Mouse (Mus musculus): Measurements from ENCODE around the gene Jazf1.

Gene Jazf1

DNA sequence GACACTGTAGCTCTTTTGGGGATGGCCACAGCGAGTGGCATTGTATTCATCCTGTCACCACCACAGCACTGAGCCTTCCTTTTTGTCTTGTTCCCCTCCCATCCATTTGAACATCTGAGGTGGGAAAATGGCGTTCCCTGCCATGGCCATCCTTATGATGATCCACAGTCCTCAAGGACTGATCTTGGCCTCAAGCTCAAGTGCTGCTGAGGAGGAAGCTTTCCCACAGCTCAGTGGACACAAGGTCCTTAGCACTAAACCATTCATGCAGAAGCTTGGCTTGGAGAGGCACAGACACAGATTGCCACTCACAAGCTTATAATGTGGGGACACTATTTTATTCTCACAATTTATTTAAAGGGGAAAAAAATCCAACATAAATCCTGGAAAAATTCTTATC is 58.1 kb downstream of the Jazf1 start:
- DNase-seq (ENCODE audit: low spot score): no peak

- no peak for DNase-seq (ENCODE audit: low spot score)
Observed at GRCm38 (mm10) chr6:53006032-53006431, 62.4 kb downstream of the Jazf1 start.

DNA sequence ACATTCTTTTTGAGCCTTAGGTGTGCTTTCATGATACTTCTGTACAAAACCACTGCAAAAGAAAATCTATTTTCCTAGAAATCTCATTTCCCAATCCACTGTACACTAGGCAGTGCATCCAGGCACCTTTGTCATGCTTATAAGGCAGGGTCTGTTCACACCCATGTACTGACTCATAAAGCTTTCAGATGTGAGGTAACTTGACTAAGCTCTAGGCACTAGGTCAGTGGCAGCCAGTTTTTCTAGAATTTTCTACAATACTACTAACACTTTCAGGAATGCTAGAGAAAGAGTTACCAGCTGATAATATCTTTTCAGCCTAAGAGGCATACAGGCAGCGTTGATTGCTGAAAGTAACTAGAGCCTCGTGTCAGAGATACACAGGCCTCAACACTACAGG is 62.9 kb downstream of the Jazf1 start:
- no peak for DNase-seq (ENCODE audit: low spot score)

DNA sequence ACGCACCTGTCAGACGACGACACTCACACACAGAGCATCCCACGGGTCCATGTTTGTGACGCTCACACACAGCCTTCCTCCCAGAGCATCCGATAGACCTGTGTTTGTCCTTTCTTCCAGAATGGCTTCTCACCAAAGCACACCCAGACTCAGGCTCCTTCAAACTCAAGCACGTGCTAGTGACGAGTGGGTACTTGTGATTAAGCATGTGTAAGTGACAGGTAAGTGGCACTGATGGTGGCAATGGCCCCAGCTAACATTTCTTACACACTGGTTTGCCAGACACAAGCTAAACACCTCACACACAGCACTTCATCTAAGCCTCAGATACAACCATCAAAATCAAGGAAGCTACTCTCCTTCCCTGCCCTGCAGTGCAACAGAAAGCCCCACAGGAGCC is 77.6 kb downstream of the Jazf1 start:
- no peak for DNase-seq (ENCODE audit: low spot score)

DNA sequence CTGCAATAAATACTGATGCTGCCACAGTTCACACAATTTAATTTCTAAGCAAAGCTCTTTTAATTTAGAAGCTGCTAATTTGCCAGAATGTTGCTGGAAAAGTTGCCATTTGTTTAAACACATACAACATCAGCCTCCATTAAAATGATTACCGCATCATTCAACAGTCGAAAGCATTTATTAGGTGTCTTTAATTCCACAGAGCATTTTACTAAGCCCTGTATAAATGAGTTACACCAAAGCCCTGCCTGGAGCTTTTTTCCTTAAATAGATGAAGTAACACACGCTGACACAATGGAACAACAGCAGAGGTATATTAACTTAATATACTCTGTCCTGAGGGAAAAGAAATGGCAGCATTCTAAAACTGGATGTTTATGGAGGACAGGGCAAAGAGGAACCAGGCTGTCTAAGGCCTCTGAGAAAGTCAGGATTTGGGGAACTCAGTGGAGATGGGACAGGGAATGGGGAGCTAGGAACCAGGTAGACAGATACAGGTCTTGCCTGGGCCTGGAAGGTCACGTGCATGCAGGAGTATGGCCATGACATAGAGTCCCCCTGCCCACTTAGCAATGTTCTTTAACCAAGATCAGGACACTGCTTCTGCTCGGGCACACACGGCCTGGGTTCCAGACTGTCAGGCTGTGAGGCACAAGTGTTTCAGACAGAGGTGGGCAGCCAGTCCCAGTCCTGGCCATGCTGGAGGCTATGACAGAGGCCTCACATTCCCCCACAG is 80.4 kb downstream of the Jazf1 start:
- DNase-seq (ENCODE audit: low spot score): no peak

DNA sequence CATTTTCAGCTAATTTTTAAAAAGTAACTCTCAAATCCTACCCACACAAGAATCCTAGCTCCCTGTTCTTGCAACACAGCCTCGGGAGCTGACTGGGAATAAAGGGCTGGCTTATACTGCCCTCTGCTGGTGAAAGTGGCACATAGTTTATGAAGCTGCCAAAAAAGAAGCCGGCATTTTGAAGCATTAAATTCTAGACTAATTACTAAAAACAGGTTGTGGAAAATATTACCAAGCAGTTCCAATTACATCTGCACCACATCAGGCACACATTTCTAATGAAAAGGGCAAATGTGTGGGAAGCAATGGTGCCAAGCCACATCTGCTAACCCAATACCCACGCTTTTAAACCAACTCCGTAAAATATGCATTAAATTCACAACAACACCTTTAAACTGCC is 81.0 kb downstream of the Jazf1 start:
- DNase-seq (ENCODE audit: low spot score): no peak

DNA sequence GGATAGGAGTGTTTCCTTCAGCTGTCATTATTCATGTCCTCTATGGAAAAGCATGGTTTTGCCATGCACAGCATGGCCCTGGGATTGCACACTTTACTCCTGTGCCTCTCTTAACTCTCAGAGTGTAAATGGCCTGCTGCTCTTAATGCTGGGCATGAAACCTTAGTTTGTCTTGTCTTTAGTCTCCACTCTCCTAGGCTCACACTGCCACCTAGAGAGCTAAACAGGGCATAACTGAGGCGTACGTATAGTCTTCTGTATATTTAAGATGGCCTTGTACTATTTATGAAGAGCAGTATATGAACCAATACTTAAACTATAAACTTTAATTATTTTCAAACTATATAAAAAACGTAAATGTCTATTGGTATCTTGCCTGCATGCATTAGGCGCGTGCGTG is 86.3 kb downstream of the Jazf1 start:
- DNase-seq (ENCODE audit: low spot score): no peak

DNA sequence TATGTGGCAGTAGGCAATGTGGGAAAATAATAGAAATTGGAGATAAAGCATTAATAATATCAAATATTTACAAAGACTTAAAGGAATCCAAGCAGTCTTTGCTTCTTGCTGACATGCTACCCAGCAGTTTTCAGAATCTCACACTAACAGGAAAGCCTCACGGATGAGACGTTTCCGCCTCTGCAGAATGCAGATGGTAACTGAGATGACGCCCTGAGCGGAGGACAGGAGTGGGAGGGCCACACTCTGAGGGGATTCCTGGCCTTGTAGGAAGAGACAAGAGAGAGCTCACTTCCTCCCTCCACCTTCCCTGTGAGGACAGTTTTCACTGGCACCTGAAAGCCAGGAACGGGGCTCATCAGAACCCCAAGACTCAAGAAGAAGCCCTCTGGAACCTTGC is 88.9 kb downstream of the Jazf1 start:
- DNase-seq (ENCODE audit: low spot score): no peak

GRCm38 (mm10) chr6:52973351-52973750 is 95.1 kb downstream of the Jazf1 start:
- DNase-seq (ENCODE audit: low spot score): no peak

DNA sequence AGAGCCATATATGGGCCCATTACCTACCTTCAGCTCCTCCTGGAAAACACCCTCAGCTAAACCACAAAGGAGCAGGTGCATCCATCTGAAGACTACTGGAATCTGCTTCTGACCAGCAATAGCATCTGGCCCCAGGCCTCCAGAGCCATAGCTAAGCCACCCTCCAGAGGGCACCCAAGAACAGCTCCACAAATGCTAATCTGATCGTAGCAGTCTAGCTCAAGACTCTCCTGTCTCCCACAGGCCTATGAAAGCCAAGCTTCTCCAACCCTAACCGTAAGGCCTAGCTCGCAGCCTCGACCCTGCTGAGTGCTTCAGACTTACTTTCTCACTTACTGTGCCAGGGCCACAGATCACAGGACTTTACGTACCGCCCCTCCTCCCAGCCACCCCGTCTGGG is 96.3 kb downstream of the Jazf1 start:
- DNase-seq (ENCODE audit: low spot score): no peak

DNA sequence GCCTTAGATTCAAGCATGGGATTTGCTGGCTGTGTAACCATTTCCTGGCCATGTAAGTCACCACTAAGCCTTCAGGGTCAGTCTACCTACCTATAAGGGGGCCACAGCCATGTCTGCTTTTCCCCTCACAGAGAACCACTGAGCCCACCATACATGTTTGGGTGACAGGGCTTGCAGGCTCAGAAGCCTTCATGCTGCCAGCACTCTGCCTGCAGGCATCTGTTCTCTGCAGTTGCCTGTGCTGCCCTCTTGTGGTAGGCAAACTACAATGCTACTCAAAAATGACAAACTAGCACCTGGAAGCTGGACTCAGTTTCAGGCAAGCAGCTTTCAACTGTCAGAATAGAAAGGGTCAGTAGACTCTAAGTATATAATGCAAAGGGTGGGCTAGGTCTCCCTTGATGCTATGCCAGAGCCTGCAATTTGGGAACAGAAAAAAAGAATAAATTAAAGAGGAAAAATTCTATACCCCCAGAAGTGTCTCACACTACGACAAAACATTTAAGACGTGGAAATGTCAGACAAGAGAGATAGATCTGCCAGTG is 98.6 kb downstream of the Jazf1 start:
- peak; percentile 49 for DNase-seq (ENCODE audit: low spot score)

DNA sequence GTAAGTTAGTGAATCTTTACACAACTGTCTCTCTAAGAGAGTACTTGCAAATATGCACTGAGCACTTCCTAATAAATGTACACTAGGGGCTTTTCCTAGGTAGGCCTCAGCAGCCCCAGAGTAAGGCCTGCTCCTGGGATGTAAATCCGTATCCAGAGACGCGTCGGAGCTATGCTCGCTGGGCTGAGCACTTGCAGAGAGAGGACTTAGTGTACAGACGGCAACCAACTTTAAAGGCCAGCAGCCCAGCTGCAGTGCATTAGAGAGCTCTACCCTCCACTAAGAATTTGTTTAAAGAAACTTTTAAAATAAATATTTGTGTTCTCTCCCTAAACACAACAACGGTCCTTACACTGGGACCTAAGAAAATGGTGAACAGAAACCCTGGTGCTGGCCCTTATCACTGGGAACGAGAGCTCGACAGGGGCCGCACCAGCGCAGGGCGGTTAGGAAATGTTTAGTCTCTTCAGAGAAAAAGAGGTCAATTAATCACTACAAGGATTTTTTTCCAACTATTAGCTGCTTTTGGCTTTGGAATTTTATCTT is 100.0 kb downstream of the Jazf1 start:
- DNase-seq (ENCODE audit: low spot score): no peak

DNA sequence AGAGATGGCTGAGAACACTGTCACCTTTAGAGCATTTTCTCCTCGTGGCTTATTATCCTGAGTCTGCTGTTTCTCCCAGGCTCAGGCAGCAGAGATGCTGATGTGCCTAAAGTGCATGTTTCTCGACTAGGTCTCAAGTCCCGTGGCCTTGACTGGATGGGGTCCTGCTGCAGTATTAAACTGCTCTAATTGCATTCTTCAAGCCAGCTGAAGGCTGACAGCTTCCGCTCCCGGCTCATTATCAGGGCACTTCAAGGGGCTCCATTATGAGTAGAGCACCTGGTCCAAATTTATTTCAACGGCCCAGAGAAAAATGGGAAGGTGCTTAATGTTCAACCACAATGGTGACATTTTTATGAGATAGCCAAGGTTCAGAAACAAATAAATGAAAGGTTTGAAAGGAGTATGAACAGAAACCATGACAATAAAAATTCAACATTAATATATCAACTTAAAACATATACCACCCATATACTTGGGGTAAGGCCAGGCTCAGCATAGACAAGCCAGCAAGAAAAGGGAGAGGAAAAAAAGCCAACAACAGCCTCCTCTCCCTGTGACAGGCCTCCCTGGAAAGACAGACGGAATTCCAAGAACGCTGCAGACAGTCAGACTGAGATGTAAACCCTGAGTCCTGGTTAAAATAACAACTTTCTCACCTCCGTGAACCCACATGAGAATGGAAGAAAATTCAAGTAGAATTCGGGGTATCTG is 100.7 kb downstream of the Jazf1 start:
- no peak for DNase-seq (ENCODE audit: low spot score)

DNA sequence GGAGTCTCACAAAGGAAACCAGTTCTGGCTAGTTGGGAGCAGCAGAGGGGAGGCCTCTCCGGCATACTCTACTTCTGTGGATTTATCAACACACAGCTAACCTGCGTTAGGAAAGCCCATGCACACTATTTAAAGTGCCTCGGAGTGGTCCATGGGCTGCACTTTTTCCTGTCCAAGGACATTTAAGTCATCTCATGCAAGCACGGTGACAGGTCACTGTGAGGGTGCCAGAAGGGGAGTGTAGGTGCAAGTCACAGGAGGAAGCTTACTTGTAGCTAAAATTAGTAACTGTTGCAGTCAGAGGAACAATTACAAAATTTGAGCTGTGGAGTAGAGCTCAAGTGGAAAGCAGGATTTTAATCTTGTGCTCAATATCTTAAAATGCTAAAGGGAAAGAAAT is 102.4 kb downstream of the Jazf1 start:
- no peak for DNase-seq (ENCODE audit: low spot score)

- DNase-seq (ENCODE audit: low spot score): no peak
Observed at GRCm38 (mm10) chr6:52965340-52965739, 103.1 kb downstream of the Jazf1 start.

GRCm38 (mm10) chr6:52963840-52964690 is 104.4 kb downstream of the Jazf1 start:
- peak; percentile 36 for DNase-seq (ENCODE audit: low spot score)

- DNase-seq (ENCODE audit: low spot score): no peak
Observed at GRCm38 (mm10) chr6:52963430-52963732, 105.0 kb downstream of the Jazf1 start.

GRCm38 (mm10) chr6:52962600-52963429 is 105.6 kb downstream of the Jazf1 start:
- no peak for DNase-seq (ENCODE audit: low spot score)

DNA sequence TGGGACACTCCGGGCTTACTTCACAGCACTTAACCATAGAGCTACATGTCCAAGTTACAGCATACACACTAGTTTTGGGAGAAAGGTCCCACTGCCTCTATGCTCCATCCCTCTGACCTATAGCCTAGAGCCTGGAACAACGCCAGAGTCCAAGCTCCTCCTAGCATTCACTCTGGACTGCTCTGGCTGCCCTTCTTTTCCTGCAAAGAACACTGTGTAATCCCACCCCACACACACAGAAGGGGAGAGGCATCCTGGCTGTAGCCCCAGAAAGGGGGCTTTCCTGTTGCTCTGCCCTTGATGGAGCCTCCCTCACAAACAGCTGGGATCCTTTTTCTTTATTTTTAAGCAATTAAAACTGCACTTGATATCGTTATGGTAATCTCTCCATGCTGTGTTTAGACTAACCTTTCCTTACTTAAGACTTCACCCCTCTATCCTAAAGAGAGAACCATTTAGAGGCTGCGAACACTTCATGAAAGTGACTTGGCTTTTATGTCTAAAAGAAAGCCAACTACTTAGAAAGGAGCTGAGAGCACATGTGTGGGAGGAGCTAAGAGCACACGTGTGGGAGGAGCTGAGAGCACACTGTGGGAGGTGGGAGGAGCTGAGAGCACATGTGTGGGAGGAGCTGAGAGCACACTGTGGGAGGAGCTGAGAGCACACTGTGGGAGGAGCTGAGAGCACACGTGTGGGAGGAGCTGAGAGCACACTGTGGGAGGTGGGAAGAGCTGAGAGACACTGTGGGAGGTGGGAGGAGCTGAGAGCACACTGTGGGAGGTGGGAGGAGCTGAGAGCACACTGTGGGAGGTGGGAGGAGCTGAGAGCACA is 106.6 kb downstream of the Jazf1 start:
- DNase-seq (ENCODE audit: low spot score): no peak

DNA sequence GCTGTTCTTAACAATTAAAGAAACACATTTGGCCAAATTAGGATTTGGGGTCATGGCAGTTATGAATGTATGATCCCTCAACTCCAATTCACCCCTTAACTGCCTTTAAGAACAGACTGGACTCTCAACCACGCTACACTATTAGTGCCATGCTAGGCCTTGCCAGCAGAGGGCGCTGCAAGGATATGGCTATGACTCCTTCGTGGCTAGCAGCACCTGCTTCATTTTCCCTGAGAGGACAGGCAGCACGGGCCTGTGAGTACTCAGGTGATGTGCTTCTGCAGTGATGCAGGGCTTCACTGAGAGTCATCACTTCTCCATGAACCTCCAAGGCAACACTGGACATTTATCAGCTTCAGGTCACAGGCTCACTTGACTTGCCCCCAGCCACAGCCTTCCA is 110.7 kb downstream of the Jazf1 start:
- DNase-seq (ENCODE audit: low spot score): peak; percentile 64

DNA sequence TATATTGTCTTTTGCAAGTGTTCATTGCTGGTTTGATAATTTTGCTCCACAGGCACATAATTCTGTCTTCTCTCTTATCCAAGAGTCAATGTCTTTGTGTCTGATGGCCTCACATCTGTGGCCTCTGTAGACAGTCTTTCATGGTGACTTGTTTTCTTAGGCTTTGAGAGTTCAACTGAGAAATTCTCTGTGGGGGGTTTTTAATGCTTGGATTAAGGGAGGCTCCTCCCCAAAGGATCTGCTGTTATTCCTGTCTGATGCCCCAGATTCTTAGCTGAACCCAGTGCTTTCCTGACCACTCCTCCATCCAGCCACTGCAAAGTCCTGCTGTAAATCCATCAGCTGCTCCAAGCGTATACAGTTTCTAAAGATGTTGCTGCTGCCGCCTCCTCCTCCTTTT is 112.3 kb downstream of the Jazf1 start:
- DNase-seq (ENCODE audit: low spot score): no peak

Data from ovary, postnatal 36 days (tissue).